Mouse (Mus musculus) hematopoietic stem cell, adult 5-6 weeks (primary cell): Measurements from ENCODE around the gene Bbof1. TPM values are rescaled to one million over a fixed set of nuclear protein-coding genes. Genes with fewer than 3 reads are reported as not detected.
A peak's percentile ranks its signal among the peaks of the same experiment; 100 is the strongest.

Experiments
- ATAC-seq, 2 experiments: fragments of 125-278 bp in 1 of 2; replicated peaks in 1 of 2; 2 replicates each; pipeline ENCODE4 v1.8.0; 2016 to 2017; ENCODE audit warnings: inconsistent platforms in 2 of 2, mild to moderate bottlenecking in 2 of 2, moderate number of reproducible peaks in 2 of 2, low read depth in 1 of 2, moderate TSS enrichment in 1 of 2; ENCODE audit not compliant: low FRiP score in 2 of 2, poor library complexity in 2 of 2, severe bottlenecking in 2 of 2, insufficient read depth in 1 of 2, low TSS enrichment in 1 of 2
- total RNA-seq: library from RNA; stranded (forward); fragments of 172-1452, 232-1000 nt; gene quantifications from 2 replicates; pipeline ENCODE4 v1.2.3, GENCODE M21; 2017

Gene Bbof1
- total RNA-seq, 1 experiment from 2014 or later = 6.3 TPM

DNA sequence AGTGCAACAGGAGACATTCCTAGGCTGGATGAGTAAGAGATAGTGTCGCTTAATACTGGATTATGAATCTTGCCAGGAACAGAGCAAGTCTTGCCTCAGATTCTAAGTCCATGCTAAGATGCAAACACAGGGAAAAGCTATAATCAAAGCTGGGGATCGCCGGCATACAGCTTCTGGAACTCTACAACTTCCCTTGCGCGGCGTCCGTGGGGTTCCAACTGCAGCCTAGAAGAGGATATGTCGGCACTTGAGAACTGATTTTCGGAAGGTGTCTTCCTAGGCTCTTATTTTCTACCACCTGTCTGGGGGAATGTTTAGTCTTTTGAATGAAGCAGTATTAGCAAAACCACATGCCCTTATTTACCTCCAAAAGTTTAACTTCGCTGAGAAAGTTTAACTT is 41.0 kb downstream of the Bbof1 start:
- no peak for ATAC-seq

DNA sequence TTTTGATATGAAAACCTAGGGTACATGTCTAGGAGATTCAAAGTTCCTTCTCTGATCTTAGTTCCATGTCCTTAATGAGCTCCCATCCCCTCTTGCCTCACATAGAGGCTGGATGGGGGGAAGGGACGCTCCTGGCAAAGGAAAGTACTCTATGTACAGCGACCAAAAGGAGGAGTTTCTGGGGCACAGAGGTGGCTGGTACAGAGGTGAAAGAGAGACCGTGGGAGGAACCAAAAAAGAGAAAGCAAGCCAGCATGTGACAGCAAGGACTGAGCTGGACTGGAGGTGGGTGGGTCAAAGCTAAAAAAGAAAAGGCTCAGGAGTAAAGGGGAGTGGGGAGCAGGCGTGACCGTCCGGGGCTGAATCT is 41.5 kb downstream of the Bbof1 start:
- ATAC-seq = no peak

DNA sequence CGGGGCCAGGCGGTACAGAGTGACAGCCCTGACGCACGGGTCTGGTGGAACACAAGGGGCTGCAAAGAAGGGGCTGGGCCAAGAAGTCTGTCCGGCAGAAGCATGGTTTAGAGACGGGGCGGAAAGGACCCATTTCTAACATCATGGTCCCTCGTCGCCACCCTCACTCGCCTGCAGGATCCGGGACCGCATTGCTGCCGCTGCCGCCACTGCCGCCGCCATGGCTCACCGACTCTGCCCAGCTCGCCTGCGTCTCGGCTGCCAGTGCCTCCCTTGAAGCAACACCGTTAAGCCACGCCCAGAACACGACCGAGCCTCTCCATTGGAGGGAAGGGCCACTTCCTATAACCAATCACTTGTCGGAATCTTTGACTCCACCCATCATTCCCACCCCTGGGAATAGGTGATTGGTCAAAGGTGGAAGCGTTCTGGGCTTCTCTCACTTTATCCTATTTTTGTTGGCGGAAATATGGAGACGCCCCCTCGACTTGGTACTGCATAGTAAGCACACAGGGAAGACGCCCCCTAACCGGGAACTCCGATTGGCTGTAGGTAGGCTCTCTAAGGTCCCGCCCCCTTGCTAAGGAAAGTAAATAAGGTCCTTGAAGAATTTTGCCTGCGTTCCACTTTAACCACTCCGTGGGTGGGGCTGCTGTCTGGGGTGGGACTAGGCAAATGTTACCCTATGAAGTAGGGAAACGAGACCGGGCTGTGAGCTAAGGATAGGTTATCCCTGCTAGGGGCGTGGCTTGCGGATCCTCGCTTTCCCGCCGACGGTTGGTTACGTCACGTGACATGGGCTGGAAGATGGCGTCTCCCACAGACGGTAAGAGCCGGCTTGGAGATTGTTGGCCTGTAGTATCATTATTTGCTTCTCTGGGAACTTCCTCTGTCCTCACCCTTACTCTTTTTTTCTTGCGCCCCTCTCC is 42.1 kb downstream of the Bbof1 start, which contains the start of the genes Aldh6a1 and Lin52:
Gene Aldh6a1 (minus strand): TSS at position 287 of the 929 bp plus-strand sequence.
Gene Lin52 (plus strand): TSS at position 705 of the 929 bp plus-strand sequence.
- peak; percentile 94 to 95 for ATAC-seq

DNA sequence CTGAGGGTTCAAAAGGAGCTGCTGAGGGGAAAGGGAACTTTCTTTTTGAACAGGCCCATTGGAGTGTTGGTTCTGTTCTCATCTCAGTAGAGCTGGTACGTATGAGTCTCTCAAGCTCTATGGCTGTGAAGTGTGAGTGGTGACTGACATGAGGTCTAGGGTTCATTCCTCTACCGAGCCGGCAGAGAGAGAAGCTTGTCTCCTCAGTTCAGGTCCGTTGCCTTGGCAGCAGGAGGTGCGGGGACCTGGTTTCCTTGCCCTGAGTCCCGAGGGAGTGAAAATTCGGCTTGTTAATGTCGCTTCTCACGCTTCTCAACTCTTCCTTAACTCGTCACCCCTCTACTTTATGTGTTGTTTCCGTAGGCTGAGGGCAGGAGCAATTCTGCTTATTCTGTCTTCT is 42.9 kb downstream of the Bbof1 start:
- ATAC-seq = no peak

DNA sequence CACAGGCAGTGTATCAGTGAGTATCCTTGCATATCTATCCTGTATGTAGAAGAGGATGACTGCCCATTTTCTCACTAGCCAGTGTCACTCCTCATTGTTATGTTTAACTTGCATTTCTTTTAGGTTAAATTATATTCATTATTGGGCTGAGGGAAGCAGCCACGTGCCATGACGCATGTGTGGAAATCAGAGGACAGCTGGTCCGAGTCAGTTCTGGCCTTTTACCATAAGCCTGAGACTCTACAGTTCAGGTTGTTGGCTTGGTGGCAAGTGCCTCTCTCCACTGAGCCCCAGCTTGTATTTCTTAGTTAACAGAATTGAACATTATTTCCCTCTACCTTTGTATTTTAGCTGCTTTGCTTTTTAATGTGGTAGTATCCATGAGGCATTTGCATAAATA is 48.0 kb downstream of the Bbof1 start:
- no peak for ATAC-seq

DNA sequence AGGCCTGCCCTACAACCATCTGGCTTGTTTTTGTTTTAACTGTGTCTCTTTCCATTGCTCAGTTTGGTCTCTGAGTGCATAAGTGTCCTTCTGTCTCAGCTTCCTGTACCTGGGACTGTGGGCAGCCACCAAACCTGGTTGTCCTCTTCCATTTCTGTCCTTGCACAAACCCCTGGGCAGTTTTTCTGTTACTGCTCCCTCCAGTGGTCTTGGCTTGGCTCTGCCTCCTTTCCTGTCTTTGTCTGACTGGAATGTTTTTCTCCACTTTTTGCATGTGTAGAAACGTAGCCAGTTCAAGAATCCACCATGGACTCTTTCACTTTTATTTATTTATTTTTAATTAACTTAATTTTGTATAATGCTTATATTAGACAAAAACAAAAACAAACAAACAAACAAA is 51.0 kb downstream of the Bbof1 start:
- ATAC-seq = no peak

DNA sequence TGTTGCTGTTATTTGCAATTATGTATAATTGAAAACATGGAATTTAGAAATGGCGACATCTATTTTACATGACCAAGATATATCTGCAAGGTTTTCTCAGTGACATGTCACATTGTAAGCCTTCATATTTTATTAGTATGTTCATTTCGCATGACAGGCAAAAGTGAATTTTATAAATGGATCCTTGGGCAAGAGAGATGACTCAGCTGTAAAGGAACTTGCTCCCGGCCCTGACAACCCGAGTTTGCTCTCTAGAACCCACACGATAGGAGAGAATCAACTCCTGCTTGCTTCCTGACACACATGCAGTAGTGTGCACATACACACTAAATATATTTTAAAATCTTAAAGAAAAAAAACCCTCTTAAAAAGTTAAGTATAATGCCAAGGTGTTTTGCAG is 52.5 kb downstream of the Bbof1 start:
- no peak for ATAC-seq

DNA sequence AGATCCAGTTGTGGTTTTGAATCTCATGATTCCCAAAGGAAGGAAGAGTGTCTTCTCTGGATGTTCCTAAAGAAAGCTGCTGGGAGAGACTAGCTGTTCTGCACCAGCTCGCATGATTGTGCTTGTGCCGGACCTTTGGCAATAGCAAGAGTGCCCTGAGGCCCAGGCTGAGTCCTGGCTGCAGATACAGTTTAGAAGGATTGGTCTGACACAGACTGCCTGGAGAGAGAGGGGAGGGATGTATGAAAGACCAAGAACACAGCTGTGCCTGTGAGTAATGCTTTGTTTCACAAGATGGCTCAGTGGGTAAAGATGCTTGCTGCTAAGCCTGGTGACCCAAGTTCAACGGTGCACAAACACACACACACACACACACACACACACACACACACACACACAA is 54.0 kb downstream of the Bbof1 start:
- ATAC-seq = no peak

DNA sequence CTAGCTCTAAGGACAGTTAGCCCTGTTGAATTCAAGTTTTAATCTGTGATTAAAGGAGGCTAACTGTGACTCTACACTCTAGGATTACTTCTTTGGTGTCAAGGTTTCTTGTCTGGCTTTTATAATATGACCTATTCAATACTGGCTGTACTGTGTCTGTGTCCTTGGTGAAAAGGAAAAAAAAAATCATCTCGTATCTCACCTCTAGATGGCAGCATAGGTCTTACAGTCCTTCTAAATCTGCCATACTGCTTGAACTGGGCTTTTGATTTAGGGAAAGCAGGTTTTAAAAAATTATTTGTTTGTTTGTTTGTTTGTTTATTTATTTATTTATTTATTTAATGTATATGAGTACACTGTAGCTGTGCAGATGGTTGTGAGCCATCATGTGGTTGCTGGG is 59.8 kb downstream of the Bbof1 start:
- peak; percentile 49 to 62; a peak in 1 of 4 replicates for ATAC-seq

DNA sequence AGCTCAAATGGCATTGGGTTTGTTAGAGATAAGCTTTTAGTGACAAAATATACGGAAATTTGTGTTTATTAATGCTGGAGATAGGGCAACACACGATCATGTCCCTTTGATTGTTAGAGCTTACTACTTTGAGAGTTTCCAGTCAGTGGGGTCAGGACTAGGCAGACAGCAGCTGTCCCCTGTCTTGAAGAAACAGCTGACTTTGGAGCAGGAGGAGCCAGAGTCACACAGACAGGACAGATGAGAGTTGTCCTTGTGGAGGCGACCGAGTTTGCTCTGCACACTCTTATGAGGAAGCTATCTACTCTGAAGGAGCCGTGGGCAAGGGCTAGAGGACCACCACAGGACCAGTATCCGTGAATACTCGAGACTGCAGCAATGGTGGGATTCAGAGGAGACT is 70.1 kb downstream of the Bbof1 start:
- ATAC-seq = no peak

DNA sequence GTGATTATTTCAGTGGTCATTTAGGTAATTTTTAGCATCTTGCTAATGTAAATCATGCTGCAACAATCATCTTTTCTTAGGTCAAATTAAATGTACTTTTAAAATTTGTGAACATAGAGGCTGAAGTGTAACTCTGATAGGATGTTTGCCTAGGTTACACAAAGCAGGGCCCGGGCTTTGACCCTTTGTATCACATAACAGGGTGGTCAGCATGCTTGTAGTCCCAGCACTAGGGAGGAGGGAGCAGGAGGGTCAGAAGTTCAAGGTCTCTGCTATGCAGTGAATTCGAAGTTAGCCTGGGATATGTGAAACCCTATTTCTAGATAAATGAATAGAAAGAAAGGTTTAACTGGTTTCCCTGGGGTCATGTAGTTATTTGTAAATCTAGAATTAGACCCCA is 72.4 kb downstream of the Bbof1 start:
- ATAC-seq = no peak

DNA sequence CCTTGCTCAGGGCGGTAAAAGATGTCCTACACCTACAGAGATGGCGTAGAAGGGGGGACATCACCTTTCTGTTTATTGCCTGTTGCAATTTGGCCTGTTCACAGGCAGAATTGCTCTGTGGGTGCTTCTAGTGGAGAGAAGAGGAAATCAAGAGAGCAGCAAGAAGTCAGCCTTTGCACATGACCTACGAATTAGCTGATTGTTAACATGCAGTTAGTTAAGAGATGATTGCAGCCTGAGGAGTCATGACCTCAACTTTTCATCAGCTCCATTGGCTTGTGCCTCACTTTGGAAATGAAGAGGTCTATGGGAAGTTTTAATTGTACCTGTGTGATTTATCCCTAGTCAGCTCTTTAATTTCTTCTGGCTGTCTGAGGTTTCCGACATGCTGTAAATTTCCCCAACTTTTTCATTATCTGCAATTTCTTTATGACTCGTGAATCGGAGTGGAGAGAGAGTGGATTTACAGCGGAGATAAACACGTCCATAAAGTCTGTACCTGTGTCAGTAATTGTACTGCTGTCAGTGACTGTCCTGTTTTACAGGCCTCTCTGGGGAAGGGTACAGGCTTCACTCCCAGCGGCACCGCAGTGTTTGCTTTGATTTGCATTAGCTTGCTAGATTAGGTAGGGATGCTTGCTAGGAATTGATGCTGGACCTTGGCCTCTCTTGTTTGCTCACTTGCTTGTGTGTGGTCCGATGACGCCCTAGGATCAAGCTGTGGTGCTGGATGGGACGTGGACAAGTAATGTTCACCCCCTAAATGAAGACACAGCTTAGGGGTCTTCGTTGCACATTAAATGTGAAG is 74.1 kb downstream of the Bbof1 start:
- no peak for ATAC-seq

DNA sequence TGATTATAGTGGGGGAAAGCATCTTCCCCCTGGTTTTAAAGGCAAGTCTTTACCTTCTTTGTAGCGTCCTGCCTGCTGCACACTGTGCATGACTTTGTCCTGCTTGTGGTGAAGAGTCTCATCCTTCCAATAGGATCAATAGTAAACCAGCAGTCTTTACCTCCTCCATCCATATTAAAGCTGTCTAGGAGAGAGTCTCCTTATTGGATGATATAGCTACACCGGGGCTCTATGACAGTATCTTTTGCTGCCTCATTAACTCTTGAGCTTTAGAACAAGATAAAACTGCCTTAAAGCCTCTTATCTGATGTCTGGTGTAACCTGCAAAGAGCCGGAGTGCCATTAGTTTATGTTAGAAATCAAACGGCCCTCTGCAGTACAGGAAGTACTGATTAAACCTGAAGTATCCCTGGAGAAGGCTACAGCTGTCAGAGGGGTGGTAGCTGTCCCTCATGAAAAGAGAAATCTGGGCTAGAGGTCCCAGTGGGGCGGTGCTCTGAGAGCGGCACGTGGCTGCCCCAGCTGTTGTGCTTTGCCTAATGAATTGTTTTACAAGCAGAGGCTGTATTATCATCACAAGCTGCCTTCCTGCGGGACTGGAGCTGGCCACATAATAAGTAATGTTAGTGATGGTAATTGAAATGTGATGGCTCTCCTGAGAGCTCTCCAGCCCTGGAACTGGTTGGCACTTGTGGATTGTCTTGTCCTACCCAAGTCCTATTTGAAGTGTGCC is 78.6 kb downstream of the Bbof1 start:
- no peak for ATAC-seq

Other genes starting within 250 kb of the Bbof1 start
- 19.9 and 22.3 TPM in 2 replicates for gene Elmsan1, start 190.2 kb upstream of the Bbof1 start, total RNA-seq
- 70.7 and 79.0 TPM in 2 replicates for gene Ptgr2, start 123.8 kb upstream of the Bbof1 start, total RNA-seq
- 37.7 and 65.5 TPM in 2 replicates for gene Zfp410, start 92.2 kb upstream of the Bbof1 start, total RNA-seq
- 9.5 and 30.1 TPM in 2 replicates for gene Coq6, start 47.4 kb upstream of the Bbof1 start, total RNA-seq
- 1.3 and 2.3 TPM in 2 replicates for gene Fam161b, start 47.2 kb upstream of the Bbof1 start, total RNA-seq
- gene Entpd5, start within 50 bp of the Bbof1 start, total RNA-seq = 44.0 and 58.7 TPM in 2 replicates
- 36.1 and 45.4 TPM in 2 replicates for gene Rnf113a2, start 8.1 kb downstream of the Bbof1 start, total RNA-seq
- 20.3 and 22.3 TPM in 2 replicates for gene Aldh6a1, start 41.9 kb downstream of the Bbof1 start, total RNA-seq
- gene Lin52, start 42.4 kb downstream of the Bbof1 start, total RNA-seq = 26.6 and 35.2 TPM in 2 replicates
- gene Vsx2, start 160.7 kb downstream of the Bbof1 start, total RNA-seq = not detected in 2 replicates
- gene Abcd4, start 208.3 kb downstream of the Bbof1 start, total RNA-seq = 6.0 and 10.7 TPM in 2 replicates
- gene Vrtn, start 231.9 kb downstream of the Bbof1 start, total RNA-seq = 0.40 TPM in 1 of 2 replicates, not detected in the other